Mouse (Mus musculus) liver, embryonic 11.5 days (tissue): ENCODE data around the gene Atg2a. TPM values are rescaled to one million over a fixed set of nuclear protein-coding genes. Genes with fewer than 3 reads are reported as not detected.

Experiments
- ATAC-seq: fragments of 200-750 bp; cut with Nextera tagmentation; replicated peaks from 2 replicates; pipeline ENCODE4 v1.8.0; 2017; ENCODE audit warnings: moderate number of reproducible peaks, mild to moderate bottlenecking, moderate TSS enrichment, moderate library complexity; ENCODE audit not compliant: low FRiP score
- DNase-seq: peaks from one replicate; pipeline ENCODE4 v3.0.0-alpha.2; 2017; ENCODE audit warnings: low spot score
- H3K27ac ChIP-seq: fragments of 300-500 bp; sonication (generic); 2 replicates; pipeline ENCODE4 v1.5.1; 2014; ENCODE audit warnings: mild to moderate bottlenecking, low read depth, low read length, control low read depth
- H3K27me3 ChIP-seq: fragments of 300-500 bp; sonication (generic); replicated peaks from 2 replicates; pipeline ENCODE4 v1.6.1; 2014; ENCODE audit warnings: low read length, mixed read lengths; ENCODE audit not compliant: control insufficient read depth, insufficient read depth
- H3K36me3 ChIP-seq: fragments of 300-500 bp; sonication (generic); 2 replicates; pipeline ENCODE4 v1.6.1; 2014; ENCODE audit warnings: mild to moderate bottlenecking, low read length, moderate library complexity, mixed read lengths; ENCODE audit not compliant: control insufficient read depth, insufficient read depth
- H3K4me1 ChIP-seq: fragments of 300-500 bp; sonication (generic); replicated peaks from 2 replicates; pipeline ENCODE4 v1.6.1; 2014; ENCODE audit warnings: low read length, mixed read lengths; ENCODE audit not compliant: control insufficient read depth, insufficient read depth
- H3K4me2 ChIP-seq: fragments of 300-500 bp; sonication (generic); 2 replicates; pipeline ENCODE4 v1.6.1; 2014; ENCODE audit warnings: mild to moderate bottlenecking, control low read depth, moderate library complexity
- H3K4me3 ChIP-seq: fragments of 300-500 bp; sonication (generic); 2 replicates; pipeline ENCODE4 v1.5.1; 2014; ENCODE audit warnings: low read depth, low read length, control low read depth
- H3K9ac ChIP-seq: fragments of 300-500 bp; sonication (generic); 2 replicates; pipeline ENCODE4 v1.6.1; 2014; ENCODE audit warnings: low read depth, low read length, control low read depth
- H3K9me3 ChIP-seq: fragments of 300-500 bp; sonication (generic); 2 replicates; pipeline ENCODE4 v1.6.1; 2016; ENCODE audit warnings: low read length, inconsistent platforms, mixed read lengths; ENCODE audit not compliant: control insufficient read depth
- WGBS: fragments of 180-500 bp; shearing (Covaris S2); extraction: QIAGEN DNeasy Blood & Tissue Kit; methylation state at CpG from one replicate; pipeline ENCODE4 v1.1.7; 2014; 5-methylcytosine and 5-hydroxymethylcytosine counted together
- polyA plus RNA-seq: library from polyadenylated mRNA; unstranded; fragments of >200 nt; fragmentation: Nextera tagmentation; extraction: Ambion mirVana; gene quantifications from 2 replicates; pipeline ENCODE4 v1.2.1, GENCODE M21; 2014

Gene Atg2a
- polyA plus RNA-seq, 1 experiment from 2014 or later: 10.4 TPM

DNA sequence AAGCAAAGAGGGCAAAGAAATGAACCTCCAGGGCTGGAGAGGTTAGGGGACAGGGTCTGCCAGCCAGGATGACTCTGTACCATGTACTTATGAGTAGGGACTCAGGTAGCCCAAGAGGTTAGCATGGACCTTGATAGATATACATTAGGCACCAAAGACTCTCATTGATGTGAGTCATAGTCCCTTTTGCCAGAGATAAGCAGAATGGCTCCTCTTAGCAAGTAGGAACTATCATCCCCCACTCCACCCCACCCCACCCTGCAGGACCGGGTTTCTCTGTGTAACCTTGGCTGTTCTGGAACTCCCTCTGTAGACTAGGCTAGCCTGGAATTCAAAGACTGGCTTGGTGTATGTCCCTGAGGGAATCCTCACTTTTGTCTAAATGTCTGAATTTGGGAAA lies 1.3 kb upstream of the Atg2a start:
- Histone ChIP-seq H3K4me3 (0 out of 2 replicates have a peak overlapping the region, but pooled peaks have one; percentile 22), H3K27me3 (no peaks in the 10 kb centered on the region), H3K9ac (peak overlapping the region; percentile 37; the same call in 1 of the 2 replicates), H3K36me3 (peaks cover 5% of the 10 kb centered on the region; the same call in 1 of the 2 replicates), H3K9me3 (no peaks in the 10 kb centered on the region), H3K4me1 (peaks cover 31% of the 10 kb centered on the region), H3K27ac (peak overlapping the region; percentile 80), H3K4me2 (peak overlapping the region; percentile 95)
- DNase-seq (no peak), ATAC-seq (peak; percentile 24; the same call in 1 of the 2 replicates)
- whole genome bisulfite sequencing: 35% methylated on average over 1 of the region's 1 CpGs

- WGBS: 32% methylated on average over 5 of the region's 5 CpGs
- peak overlapping the region; percentile 95 for H3K4me2 ChIP-seq
These were observed 743 bp upstream of the Atg2a start for GRCm38 (mm10) chr19:6240725-6241124.

DNA sequence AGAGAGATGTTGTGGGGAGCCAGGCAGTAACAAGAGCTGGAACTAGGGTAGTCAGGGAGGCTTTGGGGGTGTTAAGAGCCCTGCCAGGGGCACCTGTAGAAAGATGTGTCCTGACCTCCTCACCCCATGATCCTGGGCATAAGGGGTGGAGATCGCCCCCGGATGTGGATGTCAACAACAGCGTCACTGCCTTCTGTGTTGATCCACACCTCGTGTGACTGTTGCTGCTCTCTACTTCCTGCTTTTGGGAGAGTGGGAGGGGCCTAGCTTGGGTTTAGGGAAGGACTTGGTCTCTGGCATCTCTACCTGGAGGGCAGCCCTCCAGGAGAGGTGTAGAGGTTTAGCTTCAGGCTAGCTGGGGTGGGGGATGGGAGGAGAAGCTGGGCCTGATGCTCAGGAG lies 813 bp downstream of the Atg2a start:
- no peaks in the 10 kb centered on the region for H3K9me3 ChIP-seq
- H3K27ac ChIP-seq: peak overlapping the region; percentile 68
- 0% methylated on average over 4 of the region's 4 CpGs for WGBS
- peak; percentile 54 for DNase-seq
- H3K36me3 ChIP-seq: peaks cover 19% of the 10 kb centered on the region
- H3K27me3 ChIP-seq: no peaks in the 10 kb centered on the region
- H3K4me2 ChIP-seq: peak overlapping the region; percentile 95
- peak overlapping the region; percentile 89 for H3K4me3 ChIP-seq
- peaks cover 29% of the 10 kb centered on the region for H3K4me1 ChIP-seq
- ATAC-seq: 0 out of 2 replicates have a peak, but pooled peaks have one; percentile 22
- H3K9ac ChIP-seq: peak overlapping the region; percentile 87

More at GRCm38 (mm10) chr19:6240725-6241124, 743 bp upstream of the Atg2a start:
- Histone ChIP-seq H3K27ac (peak overlapping the region; percentile 80), H3K9me3 (no peaks in the 10 kb centered on the region), H3K4me1 (peaks cover 29% of the 10 kb centered on the region), H3K27me3 (no peaks in the 10 kb centered on the region), H3K36me3 (peaks cover 7% of the 10 kb centered on the region), H3K9ac (peak overlapping the region; percentile 30; the same call in 1 of the 2 replicates), H3K4me3 (peak overlapping the region; percentile 22; the same call in 1 of the 2 replicates)
- no peak for DNase-seq
- ATAC-seq: no peak

GRCm38 (mm10) chr19:6243226-6243625 lies 1.8 kb downstream of the Atg2a start:
- Histone ChIP-seq H3K4me1 (peaks cover 29% of the 10 kb centered on the region), H3K9me3 (no peaks in the 10 kb centered on the region), H3K27me3 (no peaks in the 10 kb centered on the region), H3K36me3 (peaks cover 28% of the 10 kb centered on the region), H3K4me3 (peak overlapping the region; percentile 89; the same call in 1 of the 2 replicates), H3K27ac (no peak overlapping the region; the same call in 1 of the 2 replicates), H3K9ac (no peak overlapping the region), H3K4me2 (peak overlapping the region; percentile 95)
- no peak for DNase-seq
- ATAC-seq: no peak
- WGBS: 69% methylated on average over 5 of the region's 5 CpGs

GRCm38 (mm10) chr19:6245806-6246205 lies 4.3 kb downstream of the Atg2a start:
- ATAC-seq (no peak), DNase-seq (no peak)
- Histone ChIP-seq H3K4me2 (no peak overlapping the region), H3K9ac (no peak overlapping the region), H3K4me3 (no peak overlapping the region), H3K27ac (no peak overlapping the region), H3K9me3 (no peaks in the 10 kb centered on the region), H3K36me3 (peaks cover 33% of the 10 kb centered on the region), H3K27me3 (no peaks in the 10 kb centered on the region), H3K4me1 (peaks cover 13% of the 10 kb centered on the region)
- WGBS: 87% methylated on average over 1 of the region's 1 CpGs

DNA sequence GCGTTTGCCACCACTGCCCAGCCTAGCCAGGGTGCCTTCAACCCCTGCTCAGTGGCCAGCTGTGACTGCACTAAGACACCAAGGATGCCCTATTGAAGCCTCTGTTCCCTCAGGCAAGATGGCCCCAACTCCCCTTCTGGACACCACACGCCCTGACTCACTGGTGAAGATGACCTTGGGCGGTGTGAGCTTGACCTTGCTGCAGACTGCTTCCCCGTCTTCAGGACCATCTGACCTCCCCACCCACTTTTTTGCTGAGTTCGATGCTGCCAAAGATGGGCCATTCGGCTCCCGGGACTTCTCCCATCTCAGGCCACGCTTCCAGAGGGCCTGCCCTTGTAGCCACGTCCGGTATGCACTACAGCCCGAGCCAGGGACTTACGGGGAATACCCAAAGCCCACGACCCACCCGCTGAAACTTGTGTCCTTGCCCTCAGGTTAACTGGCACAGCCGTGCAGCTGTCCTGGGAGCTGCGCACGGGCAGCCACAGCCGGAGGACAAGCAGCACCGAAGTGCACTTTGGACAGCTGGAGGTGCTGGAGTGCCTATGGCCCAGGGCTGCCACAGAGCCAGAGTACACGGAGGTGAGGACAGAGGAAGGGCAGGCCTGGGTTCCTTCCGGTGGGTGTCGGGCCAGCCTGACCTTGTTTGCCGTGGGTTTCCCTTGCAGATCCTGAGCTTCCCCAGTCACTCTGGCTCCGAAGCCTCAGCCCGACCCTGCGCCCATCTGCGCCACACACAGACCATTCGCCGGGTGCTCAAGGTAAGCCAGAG lies 6.2 kb downstream of the Atg2a start:
- Histone ChIP-seq H3K27me3 (no peaks in the 10 kb centered on the region), H3K4me1 (peaks cover 6% of the 10 kb centered on the region), H3K9ac (no peak overlapping the region), H3K4me2 (no peak overlapping the region), H3K4me3 (no peak overlapping the region), H3K36me3 (peaks cover 38% of the 10 kb centered on the region), H3K9me3 (no peaks in the 10 kb centered on the region), H3K27ac (no peak overlapping the region)
- WGBS: 95% methylated on average over 29 of the region's 29 CpGs
- no peak for ATAC-seq
- DNase-seq: no peak

- no peak for DNase-seq
- Histone ChIP-seq H3K36me3 (peaks cover 36% of the 10 kb centered on the region), H3K9ac (no peak overlapping the region; the same call in 1 of the 2 replicates), H3K4me2 (no peak overlapping the region), H3K9me3 (no peaks in the 10 kb centered on the region), H3K27me3 (no peaks in the 10 kb centered on the region), H3K4me1 (no peaks in the 10 kb centered on the region), H3K4me3 (no peak overlapping the region), H3K27ac (no peak overlapping the region)
- no peak for ATAC-seq
- WGBS: 87% methylated on average over 4 of the region's 4 CpGs
These were observed 11.6 kb downstream of the Atg2a start for GRCm38 (mm10) chr19:6253021-6253420.

GRCm38 (mm10) chr19:6260428-6260827 lies 19.0 kb downstream of the Atg2a start:
- H3K9me3 ChIP-seq: peaks cover 2% of the 10 kb centered on the region; the same call in 1 of the 2 replicates
- H3K4me2 ChIP-seq: no peak overlapping the region
- WGBS: 77% methylated on average over 2 of the region's 2 CpGs
- no peak overlapping the region for H3K4me3 ChIP-seq
- no peaks in the 10 kb centered on the region for H3K27me3 ChIP-seq
- no peak for DNase-seq
- no peak overlapping the region for H3K27ac ChIP-seq
- peaks cover 23% of the 10 kb centered on the region for H3K36me3 ChIP-seq
- H3K4me1 ChIP-seq: no peaks in the 10 kb centered on the region
- no peak for ATAC-seq
- H3K9ac ChIP-seq: no peak overlapping the region
